Mouse (Mus musculus) ES-Bruce4 (cell line): ENCODE measurements around the gene Camta1. TPM values are rescaled to one million over a fixed set of nuclear protein-coding genes. Genes with fewer than 3 reads are reported as not detected.

ENCODE experiments used
- H3K27ac ChIP-seq: 2 replicates; pipeline ENCODE4 v1.5.1; 2012; ENCODE audit warnings: low read length, inconsistent platforms; ENCODE audit not compliant: insufficient read depth
- H3K27me3 ChIP-seq: 2 replicates; pipeline ENCODE4 v1.6.1; 2012; ENCODE audit warnings: mild to moderate bottlenecking, low read length, inconsistent platforms; ENCODE audit not compliant: control insufficient read depth, poor library complexity, insufficient read depth, severe bottlenecking
- H3K36me3 ChIP-seq: 2 replicates; pipeline ENCODE4 v1.6.1; 2012; ENCODE audit warnings: inconsistent platforms, mild to moderate bottlenecking, low read length, moderate library complexity; ENCODE audit not compliant: control insufficient read depth, poor library complexity, insufficient read depth, severe bottlenecking
- H3K4me1 ChIP-seq: one replicate; pipeline ENCODE4 v1.8.1; 2011; ENCODE audit warnings: low read length; ENCODE audit not compliant: control insufficient read depth, insufficient read depth
- H3K4me3 ChIP-seq: 2 replicates; pipeline ENCODE4 v1.5.1; 2011; ENCODE audit warnings: low read depth, mild to moderate bottlenecking, low read length
- H3K9ac ChIP-seq: 2 replicates; pipeline ENCODE4 v1.6.1; 2012; ENCODE audit warnings: low read depth, mild to moderate bottlenecking, inconsistent platforms; ENCODE audit not compliant: poor library complexity, severe bottlenecking
- H3K9me3 ChIP-seq: replicated peaks from 2 replicates; pipeline ENCODE4 v1.6.1; 2012; ENCODE audit warnings: mild to moderate bottlenecking, low read length, inconsistent platforms; ENCODE audit not compliant: control insufficient read depth, poor library complexity, insufficient read depth, severe bottlenecking
- CTCF ChIP-seq: IDR thresholded peaks from one replicate; pipeline ENCODE4 v1.8.1; 2011; ENCODE audit warnings: low read depth, low read length
- EP300 ChIP-seq: IDR thresholded peaks from 2 replicates; pipeline ENCODE4 v1.6.1; 2011; ENCODE audit warnings: low read depth, low read length; ENCODE audit not compliant: insufficient read depth
- POLR2A ChIP-seq: IDR thresholded peaks from one replicate; pipeline ENCODE4 v1.8.1; 2011; ENCODE audit warnings: low read length; ENCODE audit not compliant: insufficient read depth
- polyA plus RNA-seq: library from polyadenylated mRNA; stranded (reverse); fragments of >200 nt; gene quantifications from 2 replicates; pipeline ENCODE4 v1.2.4, GENCODE M21; 2011; ENCODE audit warnings: low read depth; ENCODE audit not compliant: missing spikeins, insufficient read depth, insufficient read length

The Camta1 gene
- polyA plus RNA-seq, 1 experiment = 85.3 TPM

DNA sequence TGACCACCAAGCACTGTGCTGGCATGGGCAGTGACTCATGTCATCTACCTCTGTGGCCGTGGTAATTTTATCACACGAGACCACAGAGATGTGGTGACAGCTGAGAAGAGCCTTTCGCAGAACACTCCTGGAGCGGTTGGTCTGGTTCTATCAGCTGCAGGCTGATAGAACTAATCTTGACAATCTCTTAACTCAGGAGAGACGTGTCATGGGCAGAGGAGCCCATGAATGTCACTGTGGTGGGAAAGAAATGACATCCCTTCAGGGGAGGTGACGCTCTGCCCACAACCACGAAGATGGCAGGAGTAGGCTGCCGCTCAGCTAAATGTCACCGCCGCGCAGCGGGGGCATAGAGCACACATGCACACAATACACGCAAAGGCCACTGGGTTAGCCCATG lies 937.4 kb downstream of the Camta1 start:
- Histone ChIP-seq H3K27me3 (no peaks in the 10 kb centered on the region), H3K27ac (no peak overlapping the region), H3K9ac (no peak overlapping the region), H3K4me1 (no peaks in the 10 kb centered on the region), H3K9me3 (no peaks in the 10 kb centered on the region), H3K36me3 (no peaks in the 10 kb centered on the region), H3K4me3 (no peak overlapping the region)
- TF ChIP-seq POLR2A (no peak), CTCF (no peak), EP300 (no peak)

DNA sequence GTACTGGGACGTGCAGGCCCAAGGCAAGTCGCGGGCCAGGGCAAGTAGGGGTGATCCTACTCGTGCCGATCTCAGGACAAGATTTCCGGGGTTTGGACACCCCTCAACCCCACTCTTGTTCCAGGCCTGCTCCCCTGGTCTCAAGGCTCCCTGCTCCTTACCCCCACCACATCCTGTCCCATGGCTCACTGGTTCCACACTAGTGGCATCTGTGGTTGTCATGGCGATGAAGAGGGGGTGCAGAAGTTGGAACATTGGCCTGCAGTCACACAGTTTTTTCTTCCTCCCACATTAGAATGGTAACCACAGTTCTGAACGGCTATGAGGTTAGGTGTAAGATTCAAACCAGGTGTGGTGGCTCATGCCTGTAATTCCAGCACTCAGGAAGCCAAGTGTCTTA lies 940.5 kb downstream of the Camta1 start:
- no peak for TF ChIP-seq POLR2A
- no peak for TF ChIP-seq CTCF
- TF ChIP-seq EP300 = no peak
- H3K27ac ChIP-seq = no peak overlapping the region

DNA sequence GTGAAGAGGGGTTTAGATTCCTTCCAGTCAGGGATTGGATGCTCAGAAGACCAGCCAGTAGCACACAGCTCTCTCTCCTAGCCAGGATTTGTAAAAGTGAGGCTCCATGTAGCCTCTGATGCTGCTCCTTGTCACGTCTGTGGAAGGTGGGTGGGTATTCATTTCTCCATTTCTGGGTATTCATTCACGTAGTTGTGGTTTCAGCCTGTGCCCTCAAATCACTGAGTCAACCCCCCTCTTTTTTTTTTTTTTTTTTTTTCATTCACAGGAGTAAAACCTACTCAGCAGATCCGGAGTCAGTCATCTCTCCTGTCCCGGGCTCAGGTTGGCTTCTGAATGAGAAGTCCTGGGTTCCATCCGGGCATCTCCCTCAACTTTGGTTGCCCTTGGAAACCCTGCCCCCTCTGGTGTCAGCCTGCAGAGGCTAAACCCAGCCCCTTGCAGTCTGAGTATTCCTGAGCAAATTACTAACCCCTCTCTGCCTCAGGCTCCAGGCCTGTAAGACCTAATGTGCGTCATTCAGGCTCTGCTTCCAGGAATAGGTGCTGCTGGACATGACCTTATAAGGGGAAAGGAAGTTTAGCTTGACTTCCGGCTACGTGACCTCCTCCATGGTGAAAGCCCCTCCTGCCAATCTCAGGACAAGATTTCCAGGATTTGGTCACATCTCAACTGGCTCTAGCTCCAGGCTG lies 944.2 kb downstream of the Camta1 start:
- H3K9ac ChIP-seq = no peak overlapping the region
- H3K27me3 ChIP-seq = no peaks in the 10 kb centered on the region
- no peaks in the 10 kb centered on the region for H3K9me3 ChIP-seq
- H3K27ac ChIP-seq = no peak overlapping the region
- H3K4me3 ChIP-seq = no peak overlapping the region
- no peak for TF ChIP-seq POLR2A
- TF ChIP-seq EP300 = 0 out of 2 replicates have a peak, but pooled peaks have one; percentile 25
- TF ChIP-seq CTCF = no peak
- H3K4me1 ChIP-seq = peaks cover 4% of the 10 kb centered on the region
- H3K36me3 ChIP-seq = no peaks in the 10 kb centered on the region

More for the DNA sequence above, 940.5 kb downstream of the Camta1 start:
- no peaks in the 10 kb centered on the region for H3K4me1 ChIP-seq
- H3K4me3 ChIP-seq = no peak overlapping the region
- no peaks in the 10 kb centered on the region for H3K27me3 ChIP-seq
- no peak overlapping the region for H3K9ac ChIP-seq
- no peaks in the 10 kb centered on the region for H3K9me3 ChIP-seq
- no peaks in the 10 kb centered on the region for H3K36me3 ChIP-seq

DNA sequence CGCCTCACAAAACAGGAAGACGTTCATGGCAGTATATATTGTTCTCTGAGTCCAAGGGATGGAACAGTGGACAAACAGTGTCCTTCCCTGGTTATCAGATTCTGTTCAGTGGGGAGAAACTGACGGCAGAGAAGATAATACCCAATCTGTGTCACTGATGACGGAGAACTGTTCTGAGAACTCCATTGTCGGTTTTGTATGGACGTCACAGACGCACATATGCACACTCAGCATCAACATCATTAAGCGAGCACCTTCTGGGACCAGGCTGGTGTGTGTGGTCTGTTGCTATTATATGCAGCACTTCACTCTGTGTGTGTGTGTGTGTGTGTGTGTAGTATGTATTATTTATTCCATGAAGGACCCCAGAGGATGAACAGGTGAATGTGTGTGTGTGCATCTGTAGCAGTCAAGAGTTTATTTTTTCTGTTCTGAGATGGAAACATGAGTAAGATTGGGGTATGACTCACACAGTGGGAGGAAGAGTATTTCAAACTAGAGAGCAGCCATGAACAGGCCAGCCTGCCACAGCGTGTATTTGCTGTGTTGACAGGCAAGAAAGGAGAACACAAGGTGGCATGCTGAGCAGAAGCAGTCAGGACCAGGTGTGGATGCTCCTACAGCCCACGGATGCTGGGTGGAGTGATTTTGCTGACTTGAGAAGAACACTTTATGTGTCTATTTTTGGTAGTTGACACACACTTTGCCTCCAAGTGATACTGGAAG lies 946.3 kb downstream of the Camta1 start:
- no peak for TF ChIP-seq POLR2A
- no peak for TF ChIP-seq CTCF
- no peak for TF ChIP-seq EP300

DNA sequence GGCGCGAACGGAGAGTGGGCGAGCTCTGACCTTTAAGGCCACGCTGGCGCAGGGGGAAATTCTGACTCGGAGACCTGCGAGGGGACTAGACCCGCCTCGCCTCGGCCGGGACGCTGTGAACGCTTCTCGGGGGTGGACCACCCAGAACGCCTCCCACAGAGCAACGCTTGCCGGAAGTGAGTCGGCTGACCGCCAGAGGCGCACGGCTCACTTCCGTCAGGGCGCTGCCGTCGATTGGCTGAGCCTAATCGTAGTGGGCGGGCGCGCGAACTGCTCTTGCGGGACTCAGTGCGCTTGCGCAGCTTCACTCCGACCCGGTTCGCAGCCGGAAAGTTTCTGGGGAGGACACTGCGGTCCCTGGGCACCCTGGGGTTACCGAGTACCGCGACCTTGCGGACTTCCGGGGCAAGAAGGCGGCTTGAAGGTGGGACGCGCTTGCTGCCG lies 947.4 kb downstream of the Camta1 start, which contains the start of the genes Park7 and Tnfrsf9:
Gene Park7, minus strand, starts transcription at position 148 of the 444 bp plus-strand sequence.
Gene Tnfrsf9, plus strand, starts transcription at position 273 of the 444 bp plus-strand sequence.
- Histone ChIP-seq H3K4me3 (peak within 1 kb of the TSS; percentile 90), H3K27me3 (no peaks in the 10 kb centered on the region), H3K36me3 (no peaks in the 10 kb centered on the region), H3K9me3 (no peaks in the 10 kb centered on the region), H3K9ac (peak within 1 kb of the TSS; percentile 65), H3K27ac (peak within 1 kb of the TSS; percentile 64), H3K4me1 (peaks cover 4% of the 10 kb centered on the region)
- TF ChIP-seq CTCF = peak; percentile 14
- TF ChIP-seq EP300 = no peak; the same call in 1 of the 2 replicates
- peak; percentile 89 for TF ChIP-seq POLR2A

More for the DNA sequence above, 946.3 kb downstream of the Camta1 start:
- peaks cover 4% of the 10 kb centered on the region for H3K4me1 ChIP-seq
- peak overlapping the region; percentile 64 for H3K27ac ChIP-seq
- no peaks in the 10 kb centered on the region for H3K27me3 ChIP-seq
- peak overlapping the region; percentile 87 for H3K4me3 ChIP-seq
- no peaks in the 10 kb centered on the region for H3K36me3 ChIP-seq
- H3K9ac ChIP-seq = peak overlapping the region; percentile 53
- no peaks in the 10 kb centered on the region for H3K9me3 ChIP-seq

DNA sequence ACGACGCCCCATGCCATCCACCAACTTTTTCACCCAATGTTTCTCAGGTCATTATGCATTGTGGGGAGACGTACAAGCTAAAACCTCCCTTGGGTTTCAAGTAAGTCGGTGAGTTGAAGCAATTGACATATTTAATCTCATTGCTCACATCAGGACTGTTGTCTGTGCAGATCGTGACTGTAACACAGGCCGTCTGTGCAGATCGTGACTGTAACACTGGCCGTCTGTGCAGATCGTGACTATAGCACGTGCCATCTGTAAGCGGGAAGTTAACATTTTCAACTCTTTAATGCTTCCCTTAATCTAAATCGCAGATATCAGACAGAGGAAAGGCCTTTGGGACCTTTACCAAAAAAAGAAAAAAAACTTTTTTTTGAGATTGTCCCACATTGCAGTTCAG lies 947.9 kb downstream of the Camta1 start:
- TF ChIP-seq EP300 (no peak), POLR2A (no peak), CTCF (no peak)
- Histone ChIP-seq H3K4me1 (peaks cover 4% of the 10 kb centered on the region), H3K27me3 (no peaks in the 10 kb centered on the region), H3K9me3 (no peaks in the 10 kb centered on the region), H3K36me3 (no peaks in the 10 kb centered on the region), H3K27ac (no peak overlapping the region), H3K4me3 (peak overlapping the region; percentile 90), H3K9ac (peak overlapping the region; percentile 65)
